Mouse (Mus musculus) heart, embryonic 11.5 days (tissue): ENCODE results near the gene Tmem138. TPM values are rescaled to one million over a fixed set of nuclear protein-coding genes. Genes with fewer than 3 reads are reported as not detected.
A peak's percentile ranks its signal among the peaks of the same experiment; 100 is the strongest.

ENCODE experiments used
- ATAC-seq: fragments of 200-750 bp; cut with Nextera tagmentation; replicated peaks from 2 replicates; pipeline ENCODE4 v1.8.0; 2017; ENCODE audit warnings: moderate library complexity; ENCODE audit not compliant: insufficient number of reproducible peaks, low FRiP score, low TSS enrichment
- H3K27ac ChIP-seq: fragments of 300-500 bp; sonication (generic); 2 replicates; pipeline ENCODE4 v1.5.1; 2014; ENCODE audit warnings: mild to moderate bottlenecking, low read depth, low read length
- H3K27me3 ChIP-seq: fragments of 300-500 bp; sonication (generic); 2 replicates; pipeline ENCODE4 v1.6.1; 2014; ENCODE audit warnings: mild to moderate bottlenecking, low read length, mixed read lengths; ENCODE audit not compliant: control insufficient read depth, insufficient read depth
- H3K36me3 ChIP-seq: fragments of 300-500 bp; sonication (generic); 2 replicates; pipeline ENCODE4 v1.6.1; 2014; ENCODE audit warnings: mild to moderate bottlenecking, low read length, moderate library complexity, mixed read lengths; ENCODE audit not compliant: control insufficient read depth, insufficient read depth
- H3K4me1 ChIP-seq: fragments of 300-500 bp; sonication (generic); 2 replicates; pipeline ENCODE4 v1.6.1; 2014; ENCODE audit warnings: low read length; ENCODE audit not compliant: control insufficient read depth, insufficient read depth
- H3K4me2 ChIP-seq: fragments of 300-500 bp; sonication (generic); 2 replicates; pipeline ENCODE4 v1.6.1; 2014; ENCODE audit warnings: mild to moderate bottlenecking, moderate library complexity
- H3K4me3 ChIP-seq: fragments of 300-500 bp; sonication (generic); 2 replicates; pipeline ENCODE4 v1.5.1; 2014; ENCODE audit warnings: low read depth, low read length
- H3K9ac ChIP-seq: fragments of 300-500 bp; sonication (generic); 2 replicates; pipeline ENCODE4 v1.6.1; 2014; ENCODE audit warnings: mild to moderate bottlenecking, low read depth, low read length, moderate library complexity
- H3K9me3 ChIP-seq: fragments of 300-500 bp; sonication (generic); replicated peaks from 2 replicates; pipeline ENCODE4 v1.6.1; 2016; ENCODE audit warnings: low read length; ENCODE audit not compliant: control insufficient read depth
- WGBS: fragments of 180-500 bp; shearing (Covaris S2); extraction: QIAGEN DNeasy Blood & Tissue Kit; methylation state at CpG from one replicate; pipeline ENCODE4 v1.1.7; 2014; ENCODE audit not compliant: insufficient replicate concordance; 5-methylcytosine and 5-hydroxymethylcytosine counted together
- polyA plus RNA-seq: library from polyadenylated mRNA; unstranded; fragments of >200 nt; fragmentation: Nextera tagmentation; extraction: Ambion mirVana; gene quantifications from 2 replicates; pipeline ENCODE4 v1.2.1, GENCODE M21; 2014

Tmem138 gene
- 31.7 and 32.0 TPM in 2 replicates for polyA plus RNA-seq

GRCm38 (mm10) chr19:10576690-10577561 lies at the start of gene Tmem138, which contains the start of gene Cyb561a3:
Tmem138 (minus strand) TSS chr19:10577362.
Cyb561a3 (plus strand) TSS chr19:10577172.
- Histone ChIP-seq H3K9ac (peak within 1 kb of the TSS; percentile 79), H3K27me3 (no peaks in the 10 kb centered on the region), H3K4me3 (peak within 1 kb of the TSS; percentile 54), H3K36me3 (peaks cover 15% of the 10 kb centered on the region), H3K4me2 (peak within 1 kb of the TSS; percentile 85), H3K4me1 (0 out of 2 replicates have a peak, but pooled peaks cover 10% of the 10 kb centered on the region), H3K9me3 (no peaks in the 10 kb centered on the region), H3K27ac (peak within 1 kb of the TSS; percentile 73)
- ATAC-seq = peak; percentile 90
- WGBS = under 1% methylated on average over 44 of the region's 44 CpGs

- Histone ChIP-seq H3K9ac (no peak overlapping the region), H3K36me3 (peaks cover 48% of the 10 kb centered on the region), H3K27me3 (no peaks in the 10 kb centered on the region), H3K4me2 (no peak overlapping the region), H3K9me3 (no peaks in the 10 kb centered on the region), H3K4me3 (no peak overlapping the region), H3K27ac (no peak overlapping the region), H3K4me1 (peaks cover 13% of the 10 kb centered on the region)
- ATAC-seq = no peak
- 91% methylated on average over 5 of the region's 5 CpGs for WGBS
Measured at GRCm38 (mm10) chr19:10608573-10609240, 31.5 kb upstream of the Tmem138 start.

- H3K27ac ChIP-seq = peak overlapping the region; percentile 80
Measured at GRCm38 (mm10) chr19:10605901-10606622, 28.9 kb upstream of the Tmem138 start.

GRCm38 (mm10) chr19:10605293-10605900 lies 28.2 kb upstream of the Tmem138 start, which contains the start of the genes Ddb1 and Tkfc:
Ddb1 (plus strand) TSS chr19:10605327.
Tkfc (minus strand) TSS chr19:10605654.
- peaks cover 15% of the 10 kb centered on the region for H3K4me1 ChIP-seq
- under 1% methylated on average over 46 of the region's 49 CpGs for WGBS
- peak within 1 kb of the TSS; percentile 99 for H3K9ac ChIP-seq
- H3K4me3 ChIP-seq = peak within 1 kb of the TSS; percentile 98
- peaks cover 20% of the 10 kb centered on the region for H3K36me3 ChIP-seq
- H3K27me3 ChIP-seq = no peaks in the 10 kb centered on the region
- peak within 1 kb of the TSS; percentile 80 for H3K27ac ChIP-seq
- ATAC-seq = peak; percentile 96
- peak within 1 kb of the TSS; percentile 84 for H3K4me2 ChIP-seq
- H3K9me3 ChIP-seq = no peaks in the 10 kb centered on the region

More at GRCm38 (mm10) chr19:10605901-10606622, 28.9 kb upstream of the Tmem138 start:
- H3K9me3 ChIP-seq = no peaks in the 10 kb centered on the region
- no peaks in the 10 kb centered on the region for H3K27me3 ChIP-seq
- peak overlapping the region; percentile 84 for H3K4me2 ChIP-seq
- peaks cover 24% of the 10 kb centered on the region for H3K36me3 ChIP-seq
- peak overlapping the region; percentile 99 for H3K9ac ChIP-seq
- H3K4me1 ChIP-seq = peaks cover 15% of the 10 kb centered on the region
- 4% methylated on average over 20 of the region's 20 CpGs for WGBS
- peak overlapping the region; percentile 98 for H3K4me3 ChIP-seq
- ATAC-seq = peak; percentile 14; the same call in 1 of the 2 replicates

- Histone ChIP-seq H3K27ac (peak overlapping the region; percentile 80; the same call in 1 of the 2 replicates), H3K27me3 (no peaks in the 10 kb centered on the region), H3K4me2 (peak overlapping the region; percentile 84), H3K4me1 (peaks cover 15% of the 10 kb centered on the region), H3K9me3 (no peaks in the 10 kb centered on the region), H3K4me3 (peak overlapping the region; percentile 98), H3K9ac (peak overlapping the region; percentile 99), H3K36me3 (peaks cover 16% of the 10 kb centered on the region)
- ATAC-seq = no peak
- 53% methylated on average over 3 of the region's 3 CpGs for WGBS
Measured at GRCm38 (mm10) chr19:10604534-10604933, 27.4 kb upstream of the Tmem138 start.

- 84% methylated on average over 18 of the region's 18 CpGs for WGBS
- Histone ChIP-seq H3K4me3 (no peak overlapping the region), H3K27ac (no peak overlapping the region), H3K4me1 (peaks cover 15% of the 10 kb centered on the region), H3K36me3 (peaks cover 14% of the 10 kb centered on the region), H3K27me3 (no peaks in the 10 kb centered on the region), H3K9ac (peak overlapping the region; percentile 24; the same call in 1 of the 2 replicates), H3K4me2 (no peak overlapping the region; the same call in 1 of the 2 replicates), H3K9me3 (no peaks in the 10 kb centered on the region)
- no peak for ATAC-seq
Measured at GRCm38 (mm10) chr19:10603660-10604523, 26.7 kb upstream of the Tmem138 start.

GRCm38 (mm10) chr19:10602787-10603186 lies 25.6 kb upstream of the Tmem138 start:
- peak overlapping the region; percentile 28 for H3K4me3 ChIP-seq

More at GRCm38 (mm10) chr19:10602787-10603186, 25.6 kb upstream of the Tmem138 start:
- peak overlapping the region; percentile 94 for H3K27ac ChIP-seq
- H3K4me1 ChIP-seq = peaks cover 15% of the 10 kb centered on the region
- no peak; the same call in 1 of the 2 replicates for ATAC-seq
- no peaks in the 10 kb centered on the region for H3K9me3 ChIP-seq
- peak overlapping the region; percentile 59 for H3K4me2 ChIP-seq
- H3K9ac ChIP-seq = peak overlapping the region; percentile 77
- H3K36me3 ChIP-seq = peaks cover 3% of the 10 kb centered on the region
- WGBS = 2% methylated on average over 9 of the region's 9 CpGs
- no peaks in the 10 kb centered on the region for H3K27me3 ChIP-seq
